Mouse (Mus musculus) midbrain, embryonic 11.5 days (tissue): ENCODE measurements around the gene Ngly1. TPM values are rescaled to one million over a fixed set of nuclear protein-coding genes. Genes with fewer than 3 reads are reported as not detected.
"Not testable (repeated sequence)": the region's sequence is repeated elsewhere in the genome, so short reads cannot be mapped to it uniquely, and the experiment has no call there.

Experiments used
- ATAC-seq: fragments of 200-750 bp; cut with Nextera tagmentation; 2 replicates; pipeline ENCODE4 v1.8.0; 2017; ENCODE audit warnings: moderate TSS enrichment, moderate library complexity; ENCODE audit not compliant: low FRiP score
- DNase-seq: peaks from one replicate; pipeline ENCODE4 v3.0.0; 2015; ENCODE audit warnings: low spot score; ENCODE audit errors: missing footprints
- H3K27ac ChIP-seq: fragments of 300-500 bp; sonication (generic); 2 replicates; pipeline ENCODE4 v1.5.1; 2014; ENCODE audit warnings: low read depth, low read length
- H3K27me3 ChIP-seq: fragments of 300-500 bp; sonication (generic); 2 replicates; pipeline ENCODE4 v1.6.1; 2014; ENCODE audit warnings: mild to moderate bottlenecking, low read length, moderate library complexity, mixed read lengths; ENCODE audit not compliant: control insufficient read depth, insufficient read depth
- H3K36me3 ChIP-seq: fragments of 300-500 bp; sonication (generic); 2 replicates; pipeline ENCODE4 v1.6.1; 2014; ENCODE audit warnings: mild to moderate bottlenecking, low read length, moderate library complexity, mixed read lengths; ENCODE audit not compliant: control insufficient read depth, insufficient read depth
- H3K4me1 ChIP-seq: fragments of 300-500 bp; sonication (generic); 2 replicates; pipeline ENCODE4 v1.6.1; 2014; ENCODE audit warnings: low read length; ENCODE audit not compliant: control insufficient read depth, insufficient read depth
- H3K4me2 ChIP-seq: fragments of 300-500 bp; sonication (generic); 2 replicates; pipeline ENCODE4 v1.6.1; 2014; ENCODE audit warnings: mild to moderate bottlenecking, moderate library complexity
- H3K4me3 ChIP-seq: fragments of 300-500 bp; sonication (generic); 2 replicates; pipeline ENCODE4 v1.5.1; 2014; ENCODE audit warnings: low read depth, low read length
- H3K9ac ChIP-seq: fragments of 300-500 bp; sonication (generic); 2 replicates; pipeline ENCODE4 v1.6.1; 2014; ENCODE audit warnings: low read length
- H3K9me3 ChIP-seq: fragments of 300-500 bp; sonication (generic); 2 replicates; pipeline ENCODE4 v1.6.1; 2016; ENCODE audit warnings: low read length; ENCODE audit not compliant: control insufficient read depth
- WGBS: fragments of 180-500 bp; shearing (Covaris S2); extraction: QIAGEN DNeasy Blood & Tissue Kit; methylation state at CpG from one replicate; pipeline ENCODE4 v1.1.7; 2014; 5-methylcytosine and 5-hydroxymethylcytosine counted together
- polyA plus RNA-seq: library from polyadenylated mRNA; unstranded; fragments of >200 nt; fragmentation: Nextera tagmentation; extraction: Ambion mirVana; gene quantifications from 2 replicates; pipeline ENCODE4 v1.2.1, GENCODE M21; 2014

The Ngly1 gene
- polyA plus RNA-seq, 1 experiment from 2014 or later = 22.0 TPM

- WGBS = 78% methylated on average over 1 of the region's 1 CpGs
- H3K4me3 ChIP-seq = no peak overlapping the region
- no peaks in the 10 kb centered on the region for H3K36me3 ChIP-seq
- no peaks in the 10 kb centered on the region for H3K9me3 ChIP-seq
- H3K4me1 ChIP-seq = no peaks in the 10 kb centered on the region
- DNase-seq = no peak
- no peaks in the 10 kb centered on the region for H3K27me3 ChIP-seq
- no peak overlapping the region for H3K9ac ChIP-seq
- ATAC-seq = no peak
- H3K27ac ChIP-seq = no peak overlapping the region
- H3K4me2 ChIP-seq = no peak overlapping the region
These were observed 63.5 kb downstream of the Ngly1 start for GRCm38 (mm10) chr14:16312599-16312998.

GRCm38 (mm10) chr14:16313073-16313472, 64.0 kb downstream of the Ngly1 start:
- H3K9ac ChIP-seq, ATAC-seq, H3K27ac ChIP-seq, H3K27me3 ChIP-seq, H3K36me3 ChIP-seq, H3K4me1 ChIP-seq, H3K4me3 ChIP-seq, DNase-seq, H3K9me3 ChIP-seq, H3K4me2 ChIP-seq: not testable (repeated sequence)
- 72% methylated on average over 2 of the region's 2 CpGs for WGBS

GRCm38 (mm10) chr14:16313936-16314521, 64.9 kb downstream of the Ngly1 start:
- no peak overlapping the region for H3K4me2 ChIP-seq
- no peak overlapping the region for H3K27ac ChIP-seq
- 75% methylated on average over 7 of the region's 7 CpGs for WGBS
- no peak overlapping the region for H3K4me3 ChIP-seq
- ATAC-seq (no peak), DNase-seq (no peak)
- H3K9me3 ChIP-seq = no peaks in the 10 kb centered on the region
- H3K36me3 ChIP-seq = no peaks in the 10 kb centered on the region
- no peaks in the 10 kb centered on the region for H3K4me1 ChIP-seq
- H3K27me3 ChIP-seq = no peaks in the 10 kb centered on the region
- no peak overlapping the region for H3K9ac ChIP-seq

- no peak overlapping the region for H3K4me2 ChIP-seq
- 79% methylated on average over 2 of the region's 2 CpGs for WGBS
- no peaks in the 10 kb centered on the region for H3K4me1 ChIP-seq
- no peak overlapping the region for H3K9ac ChIP-seq
- H3K9me3 ChIP-seq = no peaks in the 10 kb centered on the region
- no peaks in the 10 kb centered on the region for H3K27me3 ChIP-seq
- no peak overlapping the region for H3K27ac ChIP-seq
- ATAC-seq (no peak), DNase-seq (no peak)
- no peak overlapping the region for H3K4me3 ChIP-seq
- H3K36me3 ChIP-seq = no peaks in the 10 kb centered on the region
These were observed 65.8 kb downstream of the Ngly1 start for GRCm38 (mm10) chr14:16314842-16315241.

GRCm38 (mm10) chr14:16316715-16317114, 67.6 kb downstream of the Ngly1 start:
- WGBS = 74% methylated on average over 1 of the region's 1 CpGs
- Histone ChIP-seq H3K9ac (no peak overlapping the region), H3K36me3 (no peaks in the 10 kb centered on the region), H3K4me1 (no peaks in the 10 kb centered on the region), H3K4me2 (no peak overlapping the region), H3K9me3 (no peaks in the 10 kb centered on the region), H3K27ac (no peak overlapping the region), H3K4me3 (no peak overlapping the region), H3K27me3 (no peaks in the 10 kb centered on the region)
- ATAC-seq (no peak), DNase-seq (no peak)

GRCm38 (mm10) chr14:16319818-16320217, 70.7 kb downstream of the Ngly1 start:
- Histone ChIP-seq H3K4me2 (no peak overlapping the region), H3K27me3 (no peaks in the 10 kb centered on the region), H3K9ac (no peak overlapping the region), H3K27ac (no peak overlapping the region), H3K9me3 (no peaks in the 10 kb centered on the region), H3K36me3 (no peaks in the 10 kb centered on the region), H3K4me3 (no peak overlapping the region), H3K4me1 (no peaks in the 10 kb centered on the region)
- ATAC-seq = no peak
- DNase-seq = no peak
- WGBS = 89% methylated on average over 2 of the region's 2 CpGs

GRCm38 (mm10) chr14:16324394-16324793, 75.3 kb downstream of the Ngly1 start:
- DNase-seq (no peak), ATAC-seq (no peak)
- WGBS = 84% methylated on average over 4 of the region's 4 CpGs
- Histone ChIP-seq H3K9ac (no peak overlapping the region), H3K27me3 (no peaks in the 10 kb centered on the region), H3K27ac (no peak overlapping the region), H3K4me3 (no peak overlapping the region), H3K9me3 (no peaks in the 10 kb centered on the region), H3K4me2 (no peak overlapping the region), H3K4me1 (peaks cover 10% of the 10 kb centered on the region), H3K36me3 (no peaks in the 10 kb centered on the region)

GRCm38 (mm10) chr14:16325208-16325607, 76.1 kb downstream of the Ngly1 start:
- H3K4me1 ChIP-seq = peaks cover 11% of the 10 kb centered on the region
- no peak overlapping the region for H3K4me2 ChIP-seq
- H3K4me3 ChIP-seq = no peak overlapping the region
- no peaks in the 10 kb centered on the region for H3K9me3 ChIP-seq
- WGBS = 43% methylated on average over 1 of the region's 1 CpGs
- DNase-seq (no peak), ATAC-seq (no peak)
- H3K9ac ChIP-seq = no peak overlapping the region
- no peaks in the 10 kb centered on the region for H3K27me3 ChIP-seq
- no peak overlapping the region for H3K27ac ChIP-seq
- no peaks in the 10 kb centered on the region for H3K36me3 ChIP-seq

- H3K27me3 ChIP-seq = no peaks in the 10 kb centered on the region
- no peak overlapping the region for H3K27ac ChIP-seq
- H3K4me2 ChIP-seq = no peak overlapping the region
- no peaks in the 10 kb centered on the region for H3K36me3 ChIP-seq
- H3K9me3 ChIP-seq = no peaks in the 10 kb centered on the region
- ATAC-seq (peak; percentile 81), DNase-seq (peak; percentile 85)
- no peak overlapping the region for H3K4me3 ChIP-seq
- WGBS = 6% methylated on average over 2 of the region's 2 CpGs
- no peak overlapping the region for H3K9ac ChIP-seq
- peaks cover 11% of the 10 kb centered on the region for H3K4me1 ChIP-seq
These were observed 79.5 kb downstream of the Ngly1 start for GRCm38 (mm10) chr14:16328531-16328930.
